Mouse (Mus musculus): Measurements from ENCODE around the gene Fgfr2. TPM values are rescaled to one million over a fixed set of nuclear protein-coding genes. Genes with fewer than 3 reads are reported as not detected.

Fgfr2 gene
- total and polyA plus RNA-seq, 2 experiments from 2014 or later: 17.1 to 47.6 TPM

DNA sequence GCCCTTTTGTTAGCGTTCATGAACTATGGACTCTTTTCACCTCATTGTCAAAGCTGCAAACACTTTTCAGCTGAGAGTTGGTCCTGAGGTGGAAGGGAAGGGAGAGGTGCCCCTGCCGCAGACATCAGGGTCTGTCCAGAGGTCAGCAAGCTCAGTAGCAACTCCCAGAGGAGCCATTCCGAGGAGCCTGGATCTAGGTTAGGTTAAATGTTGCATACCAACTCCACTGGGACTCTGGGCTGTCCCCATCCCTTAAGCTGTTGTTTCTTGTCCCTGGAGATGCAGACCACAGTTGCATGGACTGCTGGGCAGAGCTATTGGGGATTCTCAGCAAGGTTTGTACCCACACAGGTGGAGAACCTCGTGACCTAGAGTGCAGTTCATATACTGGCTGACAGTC lies 424.0 kb downstream of the Fgfr2 start:
- Histone ChIP-seq H3K36me3 (ENCODE audit: insufficient read depth) (no peaks in the 10 kb centered on the region), H3K9ac (no peak overlapping the region), H3K4me3 (ENCODE audit: low read depth, low read length) (no peak overlapping the region), H3K4me1 (ENCODE audit: insufficient read depth) (no peaks in the 10 kb centered on the region), H3K9me3 (ENCODE audit: low read length) (no peaks in the 10 kb centered on the region), H3K4me2 (ENCODE audit: low read depth) (no peak overlapping the region), H3K27me3 (ENCODE audit: insufficient read depth, low read length) (no peaks in the 10 kb centered on the region), H3K27ac (ENCODE audit: low read depth, low read length) (no peak overlapping the region)
- DNase-seq: no peak
- no peak for ATAC-seq
- no peak for TF ChIP-seq CTCF (IDR thresholded peaks at IDR 0.05; ENCODE audit: low read depth)
- 59% methylated on average over 4 of the region's 4 CpGs for WGBS

DNA sequence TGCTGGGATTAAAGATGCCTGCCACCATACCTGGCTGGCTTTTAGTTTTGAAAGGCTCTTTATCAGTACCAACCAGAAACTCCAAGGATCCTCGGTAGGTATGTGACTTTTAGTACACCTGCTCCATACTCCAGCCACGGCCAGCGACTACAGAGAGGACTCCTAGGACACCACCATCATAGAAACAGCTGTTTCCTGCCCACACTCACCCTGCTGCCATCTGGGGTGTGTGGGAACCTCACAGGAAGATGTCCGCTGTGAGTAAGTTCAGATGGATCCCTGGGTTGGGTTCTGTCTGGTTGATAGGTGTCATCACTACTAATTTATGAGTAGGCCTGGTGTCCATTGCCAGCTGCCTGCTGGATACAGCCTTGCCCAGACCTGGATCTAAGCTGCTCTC lies 424.4 kb downstream of the Fgfr2 start:
- WGBS: 89% methylated on average over 4 of the region's 4 CpGs
- Histone ChIP-seq H3K4me2 (ENCODE audit: low read depth) (no peak overlapping the region), H3K9ac (no peak overlapping the region), H3K4me3 (ENCODE audit: low read depth, low read length) (no peak overlapping the region), H3K9me3 (ENCODE audit: low read length) (no peaks in the 10 kb centered on the region), H3K4me1 (ENCODE audit: insufficient read depth) (no peaks in the 10 kb centered on the region), H3K36me3 (ENCODE audit: insufficient read depth) (no peaks in the 10 kb centered on the region), H3K27me3 (ENCODE audit: insufficient read depth, low read length) (no peaks in the 10 kb centered on the region), H3K27ac (ENCODE audit: low read depth, low read length) (no peak overlapping the region)
- ATAC-seq (no peak), DNase-seq (no peak)
- no peak for TF ChIP-seq CTCF (IDR thresholded peaks at IDR 0.05; ENCODE audit: low read depth)

DNA sequence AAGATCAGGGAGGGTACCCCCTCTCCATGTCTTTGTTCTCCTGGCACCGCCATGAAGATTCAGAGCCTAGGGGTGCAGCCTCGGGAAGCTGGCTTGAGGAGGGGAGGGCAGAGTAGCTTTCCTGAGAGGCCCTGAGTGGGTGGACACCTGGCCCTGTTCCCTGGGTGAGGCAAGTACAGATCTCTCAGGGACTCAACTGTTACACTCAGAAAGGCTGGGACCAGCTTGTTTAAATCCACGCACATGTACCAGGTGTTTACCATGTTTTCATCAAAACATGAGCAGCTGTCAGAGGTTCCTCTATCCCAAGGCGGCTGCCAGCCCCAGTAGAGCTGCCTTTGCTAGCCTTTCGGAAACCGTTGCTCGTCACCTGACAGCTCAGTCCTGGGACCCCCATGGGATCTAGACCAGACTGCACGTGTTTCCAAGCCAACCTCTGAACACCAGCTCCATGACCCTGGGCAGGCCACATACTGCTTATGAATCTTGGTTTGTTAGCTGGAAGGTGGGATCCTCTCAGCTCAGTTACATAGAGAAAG lies 425.8 kb downstream of the Fgfr2 start:
- no peaks in the 10 kb centered on the region for H3K4me1 ChIP-seq (ENCODE audit: insufficient read depth)
- no peak overlapping the region for H3K4me2 ChIP-seq (ENCODE audit: low read depth)
- H3K36me3 ChIP-seq (ENCODE audit: insufficient read depth): no peaks in the 10 kb centered on the region
- H3K9ac ChIP-seq: no peak overlapping the region
- DNase-seq (no peak), ATAC-seq (no peak)
- TF ChIP-seq CTCF (IDR thresholded peaks at IDR 0.05; ENCODE audit: low read depth): no peak
- H3K27ac ChIP-seq (ENCODE audit: low read depth, low read length): no peak overlapping the region
- no peaks in the 10 kb centered on the region for H3K9me3 ChIP-seq (ENCODE audit: low read length)
- WGBS: 80% methylated on average over 8 of the region's 8 CpGs
- no peaks in the 10 kb centered on the region for H3K27me3 ChIP-seq (ENCODE audit: insufficient read depth, low read length)
- no peak overlapping the region for H3K4me3 ChIP-seq (ENCODE audit: low read depth, low read length)

DNA sequence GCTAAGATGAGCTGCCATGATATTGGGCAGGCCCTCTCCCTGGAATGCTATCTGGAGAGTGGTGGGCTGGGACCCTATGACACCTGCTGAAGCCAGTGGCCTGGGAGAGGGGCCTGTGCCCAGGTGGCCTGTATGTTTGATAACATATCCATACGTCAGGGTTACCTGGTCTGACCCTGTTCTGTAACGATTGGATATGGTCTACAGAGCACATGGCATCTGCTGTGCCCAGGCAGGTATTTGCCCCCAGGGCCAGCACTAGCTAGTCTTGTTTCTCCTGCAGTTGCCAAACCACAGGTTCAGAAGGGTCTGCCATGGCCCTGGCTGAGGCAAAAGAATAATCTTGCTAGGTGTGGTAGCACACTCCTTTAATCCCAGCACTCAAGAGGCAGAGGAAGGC lies 429.6 kb downstream of the Fgfr2 start:
- H3K36me3 ChIP-seq (ENCODE audit: insufficient read depth): no peaks in the 10 kb centered on the region
- H3K27ac ChIP-seq (ENCODE audit: low read depth, low read length): no peak overlapping the region
- H3K9me3 ChIP-seq (ENCODE audit: low read length): no peaks in the 10 kb centered on the region
- H3K4me2 ChIP-seq (ENCODE audit: low read depth): no peak overlapping the region
- DNase-seq (no peak), ATAC-seq (no peak)
- no peaks in the 10 kb centered on the region for H3K27me3 ChIP-seq (ENCODE audit: insufficient read depth, low read length)
- H3K4me1 ChIP-seq (ENCODE audit: insufficient read depth): no peaks in the 10 kb centered on the region
- WGBS: 90% methylated on average over 2 of the region's 2 CpGs
- H3K4me3 ChIP-seq (ENCODE audit: low read depth, low read length): no peak overlapping the region
- no peak overlapping the region for H3K9ac ChIP-seq
- TF ChIP-seq CTCF (IDR thresholded peaks at IDR 0.05; ENCODE audit: low read depth): no peak

DNA sequence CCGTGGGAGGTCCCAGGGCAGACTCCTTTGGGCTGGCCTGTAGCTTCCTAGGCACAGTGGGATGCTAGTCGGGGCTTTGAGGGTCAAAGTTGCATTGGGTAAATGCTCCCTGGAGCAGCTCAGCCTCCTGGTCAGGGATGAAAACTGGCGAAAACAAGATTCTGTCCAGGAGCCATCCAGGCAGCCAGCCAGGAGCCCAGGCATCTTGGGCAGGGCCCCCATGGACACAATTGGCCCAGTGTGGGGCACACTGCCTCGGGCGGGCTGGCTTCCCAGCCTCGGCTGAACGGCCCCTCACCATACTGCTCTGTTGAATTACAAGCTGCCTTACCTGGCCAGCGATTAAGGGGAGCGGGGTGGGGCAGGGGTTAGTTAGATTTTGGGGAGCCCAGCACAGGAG lies 430.4 kb downstream of the Fgfr2 start:
- DNase-seq (peak; percentile 43), ATAC-seq (peak; percentile 54; the same call in 1 of the 2 replicates)
- Histone ChIP-seq H3K9ac (no peak overlapping the region), H3K9me3 (ENCODE audit: low read length) (no peaks in the 10 kb centered on the region), H3K27ac (ENCODE audit: low read depth, low read length) (no peak overlapping the region), H3K36me3 (ENCODE audit: insufficient read depth) (no peaks in the 10 kb centered on the region), H3K4me3 (ENCODE audit: low read depth, low read length) (no peak overlapping the region), H3K4me1 (ENCODE audit: insufficient read depth) (no peaks in the 10 kb centered on the region), H3K4me2 (ENCODE audit: low read depth) (no peak overlapping the region), H3K27me3 (ENCODE audit: insufficient read depth, low read length) (no peaks in the 10 kb centered on the region)
- TF ChIP-seq CTCF (IDR thresholded peaks at IDR 0.05; ENCODE audit: low read depth): no peak
- WGBS: 55% methylated on average over 9 of the region's 9 CpGs

DNA sequence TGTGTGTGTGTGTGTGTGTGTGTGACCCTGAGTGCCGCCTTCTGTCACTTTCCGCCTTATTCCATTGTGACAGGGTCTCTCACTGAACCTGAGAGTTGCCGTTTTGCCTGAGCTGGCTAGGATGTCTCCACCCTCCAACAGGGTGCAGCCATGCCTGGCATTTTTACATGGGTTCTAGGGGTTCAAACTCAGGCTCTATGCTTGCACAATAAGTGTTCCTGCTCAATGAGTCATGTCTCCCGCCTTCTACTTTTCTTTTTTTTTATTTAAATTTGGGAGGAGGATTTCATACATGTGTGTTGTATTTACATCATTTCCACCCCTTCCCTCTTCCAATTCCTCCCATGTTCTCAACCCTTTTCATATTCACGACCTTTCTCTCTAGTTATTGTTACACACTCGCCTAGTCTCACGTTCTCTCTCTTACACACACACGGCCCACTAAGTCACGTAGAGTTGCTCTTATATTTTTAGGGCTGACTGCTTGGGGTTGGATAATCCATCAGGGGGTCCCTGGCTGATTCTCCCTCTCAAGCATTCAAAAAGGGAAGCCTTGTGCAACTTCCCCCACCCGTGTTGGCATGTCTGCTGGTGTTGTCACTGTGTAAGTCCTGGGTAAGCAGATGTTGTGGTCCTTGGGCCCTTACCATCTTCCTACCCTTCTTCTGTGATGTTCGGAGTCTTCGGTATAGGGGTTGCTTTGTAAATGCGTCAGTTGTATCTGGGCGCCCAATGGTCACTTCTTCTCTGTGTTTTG lies 432.3 kb downstream of the Fgfr2 start:
- H3K4me3 ChIP-seq (ENCODE audit: low read depth, low read length): no peak overlapping the region
- no peak overlapping the region for H3K9ac ChIP-seq
- no peak for TF ChIP-seq CTCF (IDR thresholded peaks at IDR 0.05; ENCODE audit: low read depth)
- DNase-seq (no peak), ATAC-seq (no peak)
- H3K27ac ChIP-seq (ENCODE audit: low read depth, low read length): no peak overlapping the region
- no peaks in the 10 kb centered on the region for H3K4me1 ChIP-seq (ENCODE audit: insufficient read depth)
- no peaks in the 10 kb centered on the region for H3K9me3 ChIP-seq (ENCODE audit: low read length)
- H3K36me3 ChIP-seq (ENCODE audit: insufficient read depth): no peaks in the 10 kb centered on the region; the same call in 1 of the 2 replicates
- WGBS: 93% methylated on average over 14 of the region's 14 CpGs
- H3K4me2 ChIP-seq (ENCODE audit: low read depth): no peak overlapping the region
- H3K27me3 ChIP-seq (ENCODE audit: insufficient read depth, low read length): no peaks in the 10 kb centered on the region

DNA sequence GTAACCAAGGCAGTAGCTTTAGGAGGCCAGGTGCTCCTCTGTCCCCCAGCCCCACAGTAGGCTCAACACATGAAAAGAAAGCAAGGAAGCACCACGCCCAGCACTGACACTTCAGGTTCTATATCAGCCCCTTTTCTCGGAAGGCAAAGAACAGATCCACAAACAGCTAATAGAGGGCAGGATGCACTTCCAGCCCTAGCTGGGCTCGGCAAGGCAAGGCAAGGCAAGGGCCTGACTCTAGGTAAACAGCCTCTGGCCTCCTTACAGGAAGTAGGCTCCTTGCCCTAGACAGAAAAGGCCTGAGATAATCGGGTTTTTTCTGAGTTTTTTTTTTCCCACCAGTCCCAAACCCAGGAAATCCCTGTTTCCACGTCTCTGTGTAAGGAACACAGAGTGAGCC lies 433.4 kb downstream of the Fgfr2 start:
- Histone ChIP-seq H3K36me3 (ENCODE audit: insufficient read depth) (no peaks in the 10 kb centered on the region; the same call in 1 of the 2 replicates), H3K4me3 (ENCODE audit: low read depth, low read length) (no peak overlapping the region), H3K9me3 (ENCODE audit: low read length) (no peaks in the 10 kb centered on the region), H3K27ac (ENCODE audit: low read depth, low read length) (no peak overlapping the region), H3K4me2 (ENCODE audit: low read depth) (no peak overlapping the region), H3K9ac (no peak overlapping the region), H3K27me3 (ENCODE audit: insufficient read depth, low read length) (no peaks in the 10 kb centered on the region), H3K4me1 (ENCODE audit: insufficient read depth) (no peaks in the 10 kb centered on the region)
- ATAC-seq (no peak), DNase-seq (no peak)
- 85% methylated on average over 5 of the region's 5 CpGs for WGBS
- TF ChIP-seq CTCF (IDR thresholded peaks at IDR 0.05; ENCODE audit: low read depth): no peak

Data from forebrain, postnatal 0 days (tissue).